Comparison of ENCODE assay signal across 8 mouse cellular contexts in genomic region chr2:75469958-75470687, GRCm38 (mm10).
DNase-seq lines count a peak whose midpoint lies in the region; ATAC-seq and TF ChIP-seq lines count a peak whose summit lies in the region.

No protein-coding gene starts in this region.

- DNase-seq in A20 (ENCODE audit: low read depth, low spot score) = peak; percentile 35
- peak; percentile 24 to 41 for DNase-seq in frontal cortex, postnatal 36 days (ENCODE audit: low spot score in 2 of 2)
- peak; percentile 73 for DNase-seq in hindbrain, embryonic 14.5 days (ENCODE audit: low spot score)
- peak; percentile 15 to 26 for DNase-seq in left cerebral cortex, adult 2 months (ENCODE audit: extremely low spot score in 1 of 2, low spot score in 2 of 2)
- peak; percentile 24 for DNase-seq in spleen, adult 12 weeks (ENCODE audit: low spot score)
- no peak for DNase-seq in cerebellum, adult 11-12 months

- H3K9ac ChIP-seq in hindbrain, embryonic 14.5 days = peak overlapping the region; percentile 41

- peak overlapping the region; percentile 52 for H3K27ac ChIP-seq in brown adipose tissue, adult 24 weeks (replicated peaks; ENCODE audit: low read depth, low read length)
- H3K27ac ChIP-seq in hindbrain, embryonic 14.5 days = peak overlapping the region; percentile 82
- no peak overlapping the region for H3K27ac ChIP-seq in left cerebral cortex, adult 2 months

- peak overlapping the region; percentile 25 for H3K4me2 ChIP-seq in hindbrain, embryonic 14.5 days (replicated peaks)

- no peak for TF ChIP-seq CTCF in left cerebral cortex, adult 2 months (IDR thresholded peaks at IDR 0.05)

- peaks cover 6% of the 10 kb centered on the region; the same call in 1 of the 2 replicates for H3K4me1 ChIP-seq in brown adipose tissue, adult 24 weeks (ENCODE audit: control insufficient read depth, insufficient read depth, insufficient read length, low read length)
- peaks cover 10% of the 10 kb centered on the region for H3K4me1 ChIP-seq in hindbrain, embryonic 14.5 days (replicated peaks; ENCODE audit: control insufficient read depth, insufficient read depth, low read length)

- no peaks in the 10 kb centered on the region for H3K9me3 ChIP-seq in hindbrain, embryonic 14.5 days (ENCODE audit: control insufficient read depth, low read length)

- no peaks in the 10 kb centered on the region for H3K36me3 ChIP-seq in hindbrain, embryonic 14.5 days (replicated peaks; ENCODE audit: control insufficient read depth, insufficient read depth)

- H3K4me3 ChIP-seq in brown adipose tissue, adult 24 weeks (ENCODE audit: insufficient read depth, low read depth, low read length) = no peak overlapping the region
- H3K4me3 ChIP-seq in hindbrain, embryonic 14.5 days (replicated peaks; ENCODE audit: low read length) = no peak overlapping the region
- 0 out of 2 replicates have a peak overlapping the region, but pooled peaks have one; percentile 5 for H3K4me3 ChIP-seq in left cerebral cortex, adult 2 months

- ATAC-seq in hindbrain, embryonic 14.5 days (ENCODE audit: low FRiP score) = peak; percentile 88
- ATAC-seq in megakaryocyte progenitor cell, adult 5-6 weeks (replicated peaks; ENCODE audit: poor library complexity) = peak; percentile 91

- no peaks in the 10 kb centered on the region for H3K27me3 ChIP-seq in hindbrain, embryonic 14.5 days (ENCODE audit: control insufficient read depth, insufficient read depth, low read length)

- intact Hi-C loops in left cerebral cortex, adult 2 months (cut with DNase I) = no loop called here

- 12% methylated on average over 15 of the region's 15 CpGs for WGBS in hindbrain, embryonic 14.5 days
